ENCODE assay signal across 8 mouse cellular contexts in the genomic region with DNA sequence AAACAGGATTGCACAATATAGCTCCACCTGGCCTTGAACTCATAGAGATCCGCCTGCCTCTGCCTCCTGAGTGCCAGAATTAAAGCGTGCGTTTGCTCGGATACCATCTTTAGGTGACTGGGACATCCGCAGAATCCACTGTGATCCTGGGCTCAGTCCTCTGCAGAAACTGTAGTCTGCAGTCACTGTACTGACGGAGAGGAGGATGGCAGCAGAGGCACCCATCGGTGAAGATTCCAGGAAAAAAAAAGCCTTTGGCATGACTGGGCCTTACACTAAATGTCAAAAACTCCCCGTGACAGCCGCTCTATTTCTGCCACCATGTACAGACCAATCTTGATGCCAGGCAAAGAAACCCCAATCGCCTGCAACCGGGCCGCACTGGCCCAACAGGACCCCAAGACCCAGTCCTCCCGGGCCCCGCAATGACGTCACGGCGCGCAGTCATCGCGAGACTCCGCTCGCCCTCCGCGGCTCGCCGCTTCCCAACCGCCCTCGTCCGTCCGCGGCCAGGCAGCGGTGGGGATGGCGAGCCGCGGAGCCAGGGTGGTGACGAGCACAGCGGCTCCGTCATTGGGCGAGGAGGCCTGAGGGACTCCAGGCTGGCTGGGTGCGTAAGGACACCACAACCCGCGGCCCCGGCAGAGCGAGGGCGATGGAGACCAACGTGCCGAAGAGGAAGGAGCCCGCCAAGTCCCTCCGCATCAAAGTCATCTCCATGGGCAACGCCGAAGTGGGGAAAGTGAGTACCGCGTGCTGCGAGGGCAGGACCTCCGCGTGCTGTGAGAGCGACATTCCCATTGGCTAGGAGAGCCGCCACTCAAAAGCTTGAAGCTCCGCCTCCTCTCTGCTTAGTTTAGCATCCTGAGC. TPM values are rescaled to one million over a fixed set of nuclear protein-coding genes. Genes with fewer than 3 reads are reported as not detected.
DNase-seq lines count a peak whose midpoint lies in the region; ATAC-seq lines count a peak whose summit lies in the region.

A gene (plus strand): TSS at position 452 of the 870 bp plus-strand sequence.

- H3K27me3 ChIP-seq in heart, embryonic 13.5 days (replicated peaks), result no peaks in the 10 kb centered on the region
- H3K27me3 ChIP-seq in liver, embryonic 12.5 days (replicated peaks), result no peaks in the 10 kb centered on the region; the same call in 1 of the 2 replicates
- H3K27me3 ChIP-seq in stomach, embryonic 15.5 days (replicated peaks), result no peaks in the 10 kb centered on the region

- 6% methylated on average over 55 of the region's 59 CpGs for WGBS in heart, embryonic 13.5 days
- 5% methylated on average over 59 of the region's 59 CpGs for WGBS in liver, embryonic 12.5 days (ENCODE audit: insufficient replicate concordance)
- 6% methylated on average over 59 of the region's 59 CpGs for WGBS in stomach, embryonic 15.5 days

- H3K27ac ChIP-seq in brown adipose tissue, adult 24 weeks (replicated peaks; ENCODE audit: low read depth, low read length), result peak within 1 kb of the TSS; percentile 94
- peak within 1 kb of the TSS; percentile 96 for H3K27ac ChIP-seq in heart, embryonic 13.5 days (replicated peaks)
- H3K27ac ChIP-seq in liver, embryonic 12.5 days, result peak within 1 kb of the TSS; percentile 91
- H3K27ac ChIP-seq in stomach, embryonic 15.5 days, result peak within 1 kb of the TSS; percentile 91

- H3K36me3 ChIP-seq in heart, embryonic 13.5 days, result peaks cover 18% of the 10 kb centered on the region
- peaks cover 17% of the 10 kb centered on the region for H3K36me3 ChIP-seq in liver, embryonic 12.5 days
- peaks cover 4% of the 10 kb centered on the region for H3K36me3 ChIP-seq in stomach, embryonic 15.5 days

- no peaks in the 10 kb centered on the region for H3K9me3 ChIP-seq in heart, embryonic 13.5 days
- no peaks in the 10 kb centered on the region for H3K9me3 ChIP-seq in liver, embryonic 12.5 days (replicated peaks)
- H3K9me3 ChIP-seq in stomach, embryonic 15.5 days, result no peaks in the 10 kb centered on the region

- peak within 1 kb of the TSS; percentile 79 for H3K9ac ChIP-seq in heart, embryonic 13.5 days
- peak within 1 kb of the TSS; percentile 73 for H3K9ac ChIP-seq in liver, embryonic 12.5 days
- peak within 1 kb of the TSS; percentile 47; the same call in 1 of the 2 replicates for H3K9ac ChIP-seq in stomach, embryonic 15.5 days

- H3K4me2 ChIP-seq in heart, embryonic 13.5 days, result peak within 1 kb of the TSS; percentile 77
- H3K4me2 ChIP-seq in liver, embryonic 12.5 days, result peak within 1 kb of the TSS; percentile 91
- H3K4me2 ChIP-seq in stomach, embryonic 15.5 days, result peak within 1 kb of the TSS; percentile 80

- H3K4me3 ChIP-seq in brown adipose tissue, adult 24 weeks (ENCODE audit: insufficient read depth, low read depth, low read length), result peak within 1 kb of the TSS; percentile 91
- peak within 1 kb of the TSS; percentile 68 for H3K4me3 ChIP-seq in heart, embryonic 13.5 days
- peak within 1 kb of the TSS; percentile 68 for H3K4me3 ChIP-seq in liver, embryonic 12.5 days
- peak within 1 kb of the TSS; percentile 62 for H3K4me3 ChIP-seq in stomach, embryonic 15.5 days (replicated peaks)

- no peaks in the 10 kb centered on the region for H3K4me1 ChIP-seq in brown adipose tissue, adult 24 weeks (ENCODE audit: control insufficient read depth, insufficient read depth, insufficient read length, low read length)
- peaks cover 15% of the 10 kb centered on the region for H3K4me1 ChIP-seq in heart, embryonic 13.5 days
- peaks cover 24% of the 10 kb centered on the region for H3K4me1 ChIP-seq in liver, embryonic 12.5 days
- 0 out of 2 replicates have a peak, but pooled peaks cover 2% of the 10 kb centered on the region for H3K4me1 ChIP-seq in stomach, embryonic 15.5 days

- ATAC-seq in heart, embryonic 13.5 days (ENCODE audit: extremely low read depth, insufficient number of reproducible peaks, low FRiP score, low TSS enrichment), result peak; percentile 88
- peak; percentile 95 for ATAC-seq in liver, embryonic 12.5 days
- ATAC-seq in stomach, embryonic 15.5 days (ENCODE audit: insufficient read depth, low FRiP score, low read depth), result peak; percentile 93

- peak; percentile 97 for DNase-seq in CD4-positive, CD25-positive, alpha-beta regulatory T cell, adult 2 months (ENCODE audit: low read depth, low spot score)
- DNase-seq in fat pad, adult 2 months (ENCODE audit: extremely low read depth, low read depth, low spot score), result peak; percentile 33
- DNase-seq in kidney, postnatal 10 days, result peak; percentile 97
- peak; percentile 93 for DNase-seq in natural killer cell, adult 2 months (ENCODE audit: low spot score in 2 of 2)

RNA-seq across cellular contexts. Expression of the gene that starts here (rescaled TPM):
- polyA plus RNA-seq in brown adipose tissue, adult 24 weeks (2012; ENCODE audit: insufficient read depth, insufficient read length, missing spikeins), result 1.8 and 3.5 TPM in 2 replicates
- 7.8 and 8.0 TPM in 2 replicates for polyA plus RNA-seq in heart, embryonic 13.5 days (2015; fragmentation: Nextera tagmentation; extraction: Ambion mirVana)
- 3.5 and 4.2 TPM in 2 replicates for polyA plus RNA-seq in liver, embryonic 12.5 days (2016; fragmentation: Nextera tagmentation; extraction: Ambion mirVana)
- polyA plus RNA-seq in stomach, embryonic 15.5 days (2015; fragmentation: Nextera tagmentation; extraction: Ambion mirVana), result 5.4 TPM in 2 replicates

Comparison
In these comparisons a context has a peak if more than half of its experiments do, and no peak if none do; other contexts are left out.
1. Peak in every context shown above with its lines: DNase-seq, ATAC-seq, H3K4me3 ChIP-seq and H3K27ac ChIP-seq.
2. DNase-seq: peak in every context shown above with its lines; median percentile 97 in CD4-positive, CD25-positive, alpha-beta regulatory T cell, adult 2 months; 97 in kidney, postnatal 10 days; 93 in natural killer cell, adult 2 months; 33 in fat pad, adult 2 months.